19 mouse cellular contexts compared by ENCODE assay signal in genomic region chr6:100620411-100620810, GRCm38 (mm10).
"Had no signal": no experiment of that assay in that cellular context is flagged by ENCODE, and none has a peak within 500 bp of the region (broad histone marks: within the 10 kb centered on the region; RNA-seq: fewer than 3 reads in every experiment).

No protein-coding gene starts in this region.

- ATAC-seq: intestine, embryonic 15.5 days; liver, embryonic 12.5 days; midbrain, embryonic 16.5 days had no signal

- H3K27me3 ChIP-seq: intestine, embryonic 15.5 days; limb, embryonic 15.5 days; liver, embryonic 12.5 days; liver, embryonic 15.5 days; midbrain, embryonic 12.5 days; neural tube, embryonic 13.5 days had no signal

- H3K4me3 ChIP-seq: intestine, embryonic 15.5 days; layer of hippocampus, adult 2 months; limb, embryonic 15.5 days; liver, embryonic 12.5 days; liver, embryonic 15.5 days; midbrain, embryonic 12.5 days; myocyte; neural tube, embryonic 13.5 days had no signal

- H3K4me1 ChIP-seq: intestine, embryonic 15.5 days; midbrain, embryonic 12.5 days; neural tube, embryonic 13.5 days had no signal

- H3K4me2 ChIP-seq: intestine, embryonic 15.5 days; limb, embryonic 15.5 days; liver, embryonic 12.5 days; liver, embryonic 15.5 days; midbrain, embryonic 12.5 days; neural tube, embryonic 13.5 days had no signal

- DNase-seq: kidney, adult 18-20 months; kidney, adult 9 months; kidney, postnatal 25 days; layer of hippocampus, adult 9-11 months; lung, adult 2 months; lung, postnatal 14 days; lung, postnatal 4 days; thymus, adult 18-20 months; thymus, postnatal 36 days had no signal

- H3K9me3 ChIP-seq: intestine, embryonic 15.5 days; limb, embryonic 15.5 days; liver, embryonic 12.5 days; liver, embryonic 15.5 days; midbrain, embryonic 12.5 days; neural tube, embryonic 13.5 days had no signal

- H3K27ac ChIP-seq: intestine, embryonic 15.5 days; kidney, postnatal 0 days; layer of hippocampus, adult 2 months; limb, embryonic 15.5 days; liver, embryonic 12.5 days; liver, embryonic 15.5 days; midbrain, embryonic 12.5 days; neural tube, embryonic 13.5 days had no signal

- H3K36me3 ChIP-seq: intestine, embryonic 15.5 days; limb, embryonic 15.5 days; liver, embryonic 15.5 days; midbrain, embryonic 12.5 days; neural tube, embryonic 13.5 days had no signal

- H3K9ac ChIP-seq: intestine, embryonic 15.5 days; limb, embryonic 15.5 days; liver, embryonic 12.5 days; liver, embryonic 15.5 days; midbrain, embryonic 12.5 days; neural tube, embryonic 13.5 days had no signal
